Mouse (Mus musculus) adrenal gland, postnatal 0 days (tissue): ENCODE measurements around the gene Plin1. TPM values are rescaled to one million over a fixed set of nuclear protein-coding genes. Genes with fewer than 3 reads are reported as not detected.

Experiments
- polyA plus RNA-seq: library from polyadenylated mRNA; unstranded; fragments of >200 nt; fragmentation: Nextera tagmentation; extraction: Ambion mirVana; gene quantifications from 2 replicates; pipeline ENCODE4 v1.2.1, GENCODE M21; 2015

Plin1 gene
- 8.2 and 31.4 TPM in 2 replicates for polyA plus RNA-seq

GRCm38 (mm10) chr7:79732622-79733021 lies at the start of gene Plin1:
Gene Plin1, minus strand, starts transcription at chr7:79732903.

GRCm38 (mm10) chr7:79742659-79743536 lies 10.2 kb upstream of the Plin1 start, which contains the start of the genes Pex11a and Wdr93:
Gene Pex11a, minus strand, starts transcription at chr7:79743131.
Gene Wdr93, plus strand, starts transcription at chr7:79743163.

GRCm38 (mm10) chr7:79715187-79715981 lies 17.3 kb downstream of the Plin1 start, which contains the start of gene Kif7:
Gene Kif7, minus strand, starts transcription at chr7:79715720.

Other genes starting within 250 kb of the Plin1 start
- gene Rhcg, start 115.2 kb downstream of the Plin1 start, polyA plus RNA-seq, result 6.8 and 13.8 TPM in 2 replicates
- 1.5 and 2.2 TPM in 2 replicates for gene Ticrr, start 72.7 kb downstream of the Plin1 start, polyA plus RNA-seq
- gene Kif7, start 17.2 kb downstream of the Plin1 start, polyA plus RNA-seq, result 2.4 and 2.8 TPM in 2 replicates
- gene Pex11a, start 10.2 kb upstream of the Plin1 start, polyA plus RNA-seq, result 14.5 and 27.7 TPM in 2 replicates
- gene Wdr93, start 10.3 kb upstream of the Plin1 start, polyA plus RNA-seq, result 3.3 and 3.6 TPM in 2 replicates
- 0.10 and 0.13 TPM in 2 replicates for gene Mesp1, start 60.9 kb upstream of the Plin1 start, polyA plus RNA-seq
- 0.49 and 0.81 TPM in 2 replicates for gene Mesp2, start 77.8 kb upstream of the Plin1 start, polyA plus RNA-seq
- gene Anpep, start 128.2 kb upstream of the Plin1 start, polyA plus RNA-seq, result 22.1 and 41.2 TPM in 2 replicates
- 27.9 and 28.4 TPM in 2 replicates for gene Ap3s2, start 187.7 kb upstream of the Plin1 start, polyA plus RNA-seq
- gene Arpin, start 202.5 kb upstream of the Plin1 start, polyA plus RNA-seq, result 23.6 and 23.7 TPM in 2 replicates